Mouse (Mus musculus) stomach, postnatal 0 days (tissue): ENCODE measurements at regions not wholly inside any gene's neighbourhood (a gene's known extent, or its start where the extent isn't known, plus 50 kb on each side); places are given as distances from the start of the nearest gene placed in this dataset.
"Not testable (repeated sequence)": the region's sequence is repeated elsewhere in the genome, so short reads cannot be mapped to it uniquely, and the experiment has no call there.

Experiments
- ATAC-seq: fragments of 200-750 bp; cut with Nextera tagmentation; 2 replicates; pipeline ENCODE4 v1.8.0; 2017; ENCODE audit not compliant: low FRiP score, low TSS enrichment
- DNase-seq: peaks from one replicate; pipeline ENCODE4 v3.0.0-alpha.2; 2016; ENCODE audit warnings: low spot score
- H3K27ac ChIP-seq: fragments of 300-500 bp; sonication (generic); replicated peaks from 2 replicates; pipeline ENCODE4 v1.5.1; 2014; ENCODE audit warnings: mild to moderate bottlenecking, control low read depth
- H3K27me3 ChIP-seq: fragments of 300-500 bp; sonication (generic); 2 replicates; pipeline ENCODE4 v1.6.1; 2014; ENCODE audit warnings: low read length; ENCODE audit not compliant: control insufficient read depth, insufficient read depth
- H3K36me3 ChIP-seq: fragments of 300-500 bp; sonication (generic); 2 replicates; pipeline ENCODE4 v1.6.1; 2014; ENCODE audit warnings: low read length, mixed read lengths; ENCODE audit not compliant: control insufficient read depth, insufficient read depth
- H3K4me1 ChIP-seq: fragments of 300-500 bp; sonication (generic); replicated peaks from 2 replicates; pipeline ENCODE4 v1.6.1; 2014; ENCODE audit warnings: antibody characterized with exemption; ENCODE audit not compliant: control insufficient read depth, insufficient read depth
- H3K4me2 ChIP-seq: fragments of 300-500 bp; sonication (generic); replicated peaks from 2 replicates; pipeline ENCODE4 v1.6.1; 2014; ENCODE audit warnings: low read depth, mild to moderate bottlenecking, control low read depth, moderate library complexity
- H3K4me3 ChIP-seq: fragments of 300-500 bp; sonication (generic); 2 replicates; pipeline ENCODE4 v1.5.1; 2014; ENCODE audit warnings: low read depth, low read length, control low read depth
- H3K9ac ChIP-seq: fragments of 300-500 bp; sonication (generic); 2 replicates; pipeline ENCODE4 v1.6.1; 2014; ENCODE audit warnings: mild to moderate bottlenecking, low read length, control low read depth, mixed read lengths
- H3K9me3 ChIP-seq: fragments of 300-500 bp; sonication (generic); 2 replicates; pipeline ENCODE4 v1.6.1; 2016; ENCODE audit warnings: low read length; ENCODE audit not compliant: control insufficient read depth
- CTCF ChIP-seq: IDR thresholded peaks from 2 replicates; pipeline ENCODE4 v1.5.1; 2016; ENCODE audit warnings: antibody characterized with exemption, low read depth, mild to moderate bottlenecking, moderate library complexity
- EP300 ChIP-seq: optimal IDR thresholded peaks from 2 replicates; pipeline ENCODE3; 2016; ENCODE audit warnings: antibody characterized with exemption
- WGBS: fragments of 180-500 bp; shearing (Covaris S2); extraction: QIAGEN DNeasy Blood & Tissue Kit; methylation state at CpG from one replicate; pipeline ENCODE4 v1.1.7; 2014; 5-methylcytosine and 5-hydroxymethylcytosine counted together

- DNase-seq (peak; percentile 45), ATAC-seq (peak; percentile 45; the same call in 1 of the 2 replicates)
- Histone ChIP-seq H3K27ac (no peak overlapping the region), H3K9ac (no peak overlapping the region), H3K9me3 (no peaks in the 10 kb centered on the region), H3K4me3 (no peak overlapping the region), H3K36me3 (no peaks in the 10 kb centered on the region), H3K27me3 (no peaks in the 10 kb centered on the region), H3K4me1 (no peaks in the 10 kb centered on the region), H3K4me2 (no peak overlapping the region)
- WGBS: 47% methylated on average over 5 of the region's 5 CpGs
- TF ChIP-seq EP300: no peak
- peak; percentile 26 for TF ChIP-seq CTCF
These were observed 101.3 kb downstream of the Sox2 start for GRCm38 (mm10) chr3:34751551-34751950.

DNA sequence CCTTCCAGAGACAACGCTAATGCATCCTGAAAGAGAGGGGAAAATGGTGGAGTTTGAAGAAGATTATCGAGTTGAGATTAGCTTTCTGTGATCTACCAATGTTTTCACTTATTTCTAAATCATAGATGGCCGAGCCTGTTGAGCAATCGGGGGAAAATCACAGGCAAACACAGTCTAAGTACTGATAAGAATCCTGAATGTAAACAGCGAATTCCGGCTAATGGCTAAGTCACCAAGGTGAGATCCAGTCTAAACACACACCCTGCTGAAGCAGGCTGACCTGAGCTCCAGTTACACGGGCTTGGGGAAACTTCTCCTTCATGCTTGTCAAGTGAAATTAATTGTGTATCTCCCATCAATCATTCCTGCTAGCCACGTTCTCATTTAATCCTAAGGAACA, 103.4 kb downstream of the Sox2 start:
- Histone ChIP-seq H3K27me3 (no peaks in the 10 kb centered on the region), H3K27ac (no peak overlapping the region), H3K9me3 (no peaks in the 10 kb centered on the region), H3K4me1 (no peaks in the 10 kb centered on the region), H3K9ac (no peak overlapping the region), H3K4me3 (no peak overlapping the region), H3K36me3 (no peaks in the 10 kb centered on the region), H3K4me2 (no peak overlapping the region; the same call in 1 of the 2 replicates)
- no peak for TF ChIP-seq CTCF
- ATAC-seq: peak; percentile 54; the same call in 1 of the 2 replicates
- 11% methylated on average over 8 of the region's 8 CpGs for WGBS
- peak; percentile 39 for DNase-seq

GRCm38 (mm10) chr3:34754781-34755180, 104.6 kb downstream of the Sox2 start:
- Histone ChIP-seq H3K4me2 (no peak overlapping the region), H3K4me3 (no peak overlapping the region), H3K4me1 (no peaks in the 10 kb centered on the region), H3K36me3 (no peaks in the 10 kb centered on the region), H3K27ac (no peak overlapping the region), H3K27me3 (no peaks in the 10 kb centered on the region), H3K9me3 (no peaks in the 10 kb centered on the region), H3K9ac (no peak overlapping the region)
- no peak for TF ChIP-seq CTCF
- TF ChIP-seq EP300: no peak
- DNase-seq (no peak), ATAC-seq (no peak)
- 87% methylated on average over 6 of the region's 6 CpGs for WGBS

GRCm38 (mm10) chr3:34755282-34755681, 105.1 kb downstream of the Sox2 start:
- WGBS: 91% methylated on average over 5 of the region's 5 CpGs
- not testable (repeated sequence) for H3K36me3 ChIP-seq, H3K4me3 ChIP-seq, H3K27me3 ChIP-seq, H3K4me1 ChIP-seq, H3K9ac ChIP-seq, ATAC-seq, H3K4me2 ChIP-seq, DNase-seq, H3K27ac ChIP-seq, H3K9me3 ChIP-seq

- H3K27me3 ChIP-seq: no peaks in the 10 kb centered on the region
- DNase-seq (no peak), ATAC-seq (no peak)
- no peak overlapping the region for H3K27ac ChIP-seq
- no peaks in the 10 kb centered on the region for H3K4me1 ChIP-seq
- WGBS: 50% methylated on average over 7 of the region's 7 CpGs
- no peaks in the 10 kb centered on the region for H3K36me3 ChIP-seq
- no peaks in the 10 kb centered on the region for H3K9me3 ChIP-seq
- no peak overlapping the region for H3K9ac ChIP-seq
- TF ChIP-seq CTCF: no peak
- no peak for TF ChIP-seq EP300
- H3K4me2 ChIP-seq: no peak overlapping the region
- no peak overlapping the region for H3K4me3 ChIP-seq
These were observed 106.4 kb downstream of the Sox2 start for GRCm38 (mm10) chr3:34756632-34757031.

DNA sequence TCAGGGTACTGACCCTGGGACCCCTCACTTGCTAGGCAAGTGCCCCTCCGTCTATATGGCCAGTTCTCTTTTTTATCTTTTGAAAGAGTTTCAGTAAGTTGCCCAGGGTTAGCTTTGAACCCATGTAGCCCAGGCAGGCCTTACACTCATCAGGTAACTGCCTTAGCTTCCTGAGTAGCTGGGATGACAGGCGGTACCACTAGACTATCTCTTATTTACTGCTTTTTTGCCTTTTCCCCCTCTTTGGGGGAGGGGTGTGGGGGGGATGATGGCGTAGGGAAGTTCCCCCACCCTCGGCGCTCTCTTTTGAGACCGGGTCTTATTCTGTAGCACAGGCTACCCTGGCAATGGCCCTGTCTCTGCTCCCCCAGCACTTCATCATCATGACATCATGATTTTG, 106.9 kb downstream of the Sox2 start:
- ATAC-seq (no peak), DNase-seq (no peak)
- H3K9me3 ChIP-seq: no peaks in the 10 kb centered on the region
- H3K9ac ChIP-seq: no peak overlapping the region
- no peaks in the 10 kb centered on the region for H3K27me3 ChIP-seq
- H3K4me2 ChIP-seq: no peak overlapping the region
- TF ChIP-seq EP300 (no peak), CTCF (no peak)
- no peaks in the 10 kb centered on the region for H3K36me3 ChIP-seq
- no peaks in the 10 kb centered on the region for H3K4me1 ChIP-seq
- WGBS: 74% methylated on average over 6 of the region's 6 CpGs
- no peak overlapping the region for H3K27ac ChIP-seq
- no peak overlapping the region for H3K4me3 ChIP-seq
